Mouse (Mus musculus): ENCODE results near the gene Susd3. TPM values are rescaled to one million over a fixed set of nuclear protein-coding genes. Genes with fewer than 3 reads are reported as not detected.

Gene Susd3
- polyA plus RNA-seq, 1 experiment from 2014 or later = 2.2 TPM

- no peak overlapping the region for H3K9ac ChIP-seq (ENCODE audit: low read depth, low read length)
- peaks cover 35% of the 10 kb centered on the region for H3K36me3 ChIP-seq (ENCODE audit: control insufficient read depth, insufficient read depth, low read length)
- no peaks in the 10 kb centered on the region for H3K27me3 ChIP-seq (replicated peaks; ENCODE audit: control insufficient read depth, insufficient read depth, low read length)
- H3K27ac ChIP-seq (replicated peaks; ENCODE audit: low read depth, low read length) = no peak overlapping the region
- no peak overlapping the region for H3K4me2 ChIP-seq (ENCODE audit: low read depth, low read length)
- no peaks in the 10 kb centered on the region for H3K4me1 ChIP-seq (ENCODE audit: control insufficient read depth, insufficient read depth, low read length)
- ATAC-seq (ENCODE audit: low read depth) = no peak
- H3K4me3 ChIP-seq (ENCODE audit: low read depth, low read length) = no peak overlapping the region
- no peaks in the 10 kb centered on the region for H3K9me3 ChIP-seq (ENCODE audit: control insufficient read depth, low read length)
- DNase-seq (ENCODE audit: low spot score) = no peak
- 93% methylated on average over 7 of the region's 7 CpGs for WGBS
Measured at GRCm38 (mm10) chr13:49199891-49200290, 48.6 kb downstream of the Susd3 start.

GRCm38 (mm10) chr13:49198734-49199133 lies 49.8 kb downstream of the Susd3 start:
- DNase-seq (ENCODE audit: low spot score) = no peak
- no peak overlapping the region for H3K4me2 ChIP-seq (ENCODE audit: low read depth, low read length)
- H3K9me3 ChIP-seq (ENCODE audit: control insufficient read depth, low read length) = no peaks in the 10 kb centered on the region
- no peaks in the 10 kb centered on the region for H3K4me1 ChIP-seq (ENCODE audit: control insufficient read depth, insufficient read depth, low read length)
- H3K4me3 ChIP-seq (ENCODE audit: low read depth, low read length) = no peak overlapping the region
- no peak for ATAC-seq (ENCODE audit: low read depth)
- no peak overlapping the region for H3K9ac ChIP-seq (ENCODE audit: low read depth, low read length)
- no peaks in the 10 kb centered on the region for H3K27me3 ChIP-seq (replicated peaks; ENCODE audit: control insufficient read depth, insufficient read depth, low read length)
- 82% methylated on average over 9 of the region's 9 CpGs for whole genome bisulfite sequencing
- H3K27ac ChIP-seq (replicated peaks; ENCODE audit: low read depth, low read length) = no peak overlapping the region
- H3K36me3 ChIP-seq (ENCODE audit: control insufficient read depth, insufficient read depth, low read length) = peaks cover 33% of the 10 kb centered on the region

DNA sequence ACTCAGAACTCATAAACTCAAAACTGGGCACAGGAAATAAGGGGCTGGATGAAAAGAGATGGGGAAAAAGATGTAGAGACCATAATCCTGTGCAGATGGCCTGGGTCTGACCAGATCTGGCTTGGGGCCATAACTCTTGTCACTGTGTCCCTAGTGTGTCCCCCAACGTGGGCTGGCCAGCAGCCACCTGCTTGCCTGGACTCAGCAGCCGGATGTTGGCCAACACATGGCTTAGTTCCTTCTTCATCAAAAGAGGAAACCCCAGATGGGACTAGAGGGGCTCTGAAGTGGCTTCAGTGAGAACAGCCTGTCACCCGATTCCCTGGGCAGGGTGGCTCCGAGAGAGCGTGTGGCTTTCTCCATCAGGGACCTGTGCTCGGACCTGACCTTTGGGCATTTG lies 51.7 kb downstream of the Susd3 start:
- no peak for DNase-seq (ENCODE audit: low spot score)
- 67% methylated on average over 6 of the region's 6 CpGs for WGBS
- no peak overlapping the region for H3K4me2 ChIP-seq (ENCODE audit: low read depth, low read length)

GRCm38 (mm10) chr13:49196211-49196610 lies 52.3 kb downstream of the Susd3 start:
- WGBS = 87% methylated on average over 5 of the region's 5 CpGs
- H3K36me3 ChIP-seq (ENCODE audit: control insufficient read depth, insufficient read depth, low read length) = peaks cover 15% of the 10 kb centered on the region; the same call in 1 of the 2 replicates
- no peak overlapping the region for H3K9ac ChIP-seq (ENCODE audit: low read depth, low read length)
- no peak for ATAC-seq (ENCODE audit: low read depth)
- H3K4me1 ChIP-seq (ENCODE audit: control insufficient read depth, insufficient read depth, low read length) = peaks cover 7% of the 10 kb centered on the region; the same call in 1 of the 2 replicates
- no peak overlapping the region for H3K4me3 ChIP-seq (ENCODE audit: low read depth, low read length)
- no peaks in the 10 kb centered on the region for H3K27me3 ChIP-seq (replicated peaks; ENCODE audit: control insufficient read depth, insufficient read depth, low read length)
- H3K9me3 ChIP-seq (ENCODE audit: control insufficient read depth, low read length) = no peaks in the 10 kb centered on the region
- no peak overlapping the region for H3K27ac ChIP-seq (replicated peaks; ENCODE audit: low read depth, low read length)
- DNase-seq (ENCODE audit: low spot score) = no peak
- no peak overlapping the region for H3K4me2 ChIP-seq (ENCODE audit: low read depth, low read length)

More for the DNA sequence above, 51.7 kb downstream of the Susd3 start:
- Histone ChIP-seq H3K27me3 (replicated peaks; ENCODE audit: control insufficient read depth, insufficient read depth, low read length) (no peaks in the 10 kb centered on the region), H3K27ac (replicated peaks; ENCODE audit: low read depth, low read length) (no peak overlapping the region), H3K9me3 (ENCODE audit: control insufficient read depth, low read length) (no peaks in the 10 kb centered on the region), H3K4me1 (ENCODE audit: control insufficient read depth, insufficient read depth, low read length) (peaks cover 1% of the 10 kb centered on the region; the same call in 1 of the 2 replicates), H3K9ac (ENCODE audit: low read depth, low read length) (no peak overlapping the region), H3K4me3 (ENCODE audit: low read depth, low read length) (no peak overlapping the region), H3K36me3 (ENCODE audit: control insufficient read depth, insufficient read depth, low read length) (peaks cover 15% of the 10 kb centered on the region; the same call in 1 of the 2 replicates)
- ATAC-seq (ENCODE audit: low read depth) = no peak

- H3K4me1 ChIP-seq (ENCODE audit: control insufficient read depth, insufficient read depth, low read length) = peaks cover 13% of the 10 kb centered on the region; the same call in 1 of the 2 replicates
Measured at GRCm38 (mm10) chr13:49195651-49196050, 52.9 kb downstream of the Susd3 start.

GRCm38 (mm10) chr13:49194811-49195210 lies 53.7 kb downstream of the Susd3 start:
- Histone ChIP-seq H3K36me3 (ENCODE audit: control insufficient read depth, insufficient read depth, low read length) (peaks cover 15% of the 10 kb centered on the region; the same call in 1 of the 2 replicates), H3K4me1 (ENCODE audit: control insufficient read depth, insufficient read depth, low read length) (peaks cover 14% of the 10 kb centered on the region; the same call in 1 of the 2 replicates), H3K4me3 (ENCODE audit: low read depth, low read length) (no peak overlapping the region), H3K9me3 (ENCODE audit: control insufficient read depth, low read length) (no peaks in the 10 kb centered on the region), H3K4me2 (ENCODE audit: low read depth, low read length) (no peak overlapping the region), H3K9ac (ENCODE audit: low read depth, low read length) (no peak overlapping the region), H3K27me3 (replicated peaks; ENCODE audit: control insufficient read depth, insufficient read depth, low read length) (no peaks in the 10 kb centered on the region), H3K27ac (replicated peaks; ENCODE audit: low read depth, low read length) (no peak overlapping the region)
- ATAC-seq (ENCODE audit: low read depth) (no peak), DNase-seq (ENCODE audit: low spot score) (no peak)
- WGBS = 96% methylated on average over 13 of the region's 13 CpGs

More at GRCm38 (mm10) chr13:49195651-49196050, 52.9 kb downstream of the Susd3 start:
- Histone ChIP-seq H3K4me2 (ENCODE audit: low read depth, low read length) (no peak overlapping the region), H3K9ac (ENCODE audit: low read depth, low read length) (no peak overlapping the region), H3K27ac (replicated peaks; ENCODE audit: low read depth, low read length) (no peak overlapping the region), H3K27me3 (replicated peaks; ENCODE audit: control insufficient read depth, insufficient read depth, low read length) (no peaks in the 10 kb centered on the region), H3K36me3 (ENCODE audit: control insufficient read depth, insufficient read depth, low read length) (peaks cover 15% of the 10 kb centered on the region; the same call in 1 of the 2 replicates), H3K4me3 (ENCODE audit: low read depth, low read length) (no peak overlapping the region), H3K9me3 (ENCODE audit: control insufficient read depth, low read length) (no peaks in the 10 kb centered on the region)
- DNase-seq (ENCODE audit: low spot score) = no peak
- 92% methylated on average over 7 of the region's 7 CpGs for WGBS
- ATAC-seq (ENCODE audit: low read depth) = no peak

- no peak overlapping the region for H3K4me2 ChIP-seq (ENCODE audit: low read depth, low read length)
- no peak for ATAC-seq (ENCODE audit: low read depth)
- no peaks in the 10 kb centered on the region for H3K9me3 ChIP-seq (ENCODE audit: control insufficient read depth, low read length)
- peaks cover 16% of the 10 kb centered on the region for H3K4me1 ChIP-seq (ENCODE audit: control insufficient read depth, insufficient read depth, low read length)
- H3K36me3 ChIP-seq (ENCODE audit: control insufficient read depth, insufficient read depth, low read length) = peaks cover 15% of the 10 kb centered on the region; the same call in 1 of the 2 replicates
- H3K27me3 ChIP-seq (replicated peaks; ENCODE audit: control insufficient read depth, insufficient read depth, low read length) = no peaks in the 10 kb centered on the region
- WGBS = 95% methylated on average over 16 of the region's 17 CpGs
- DNase-seq (ENCODE audit: low spot score) = no peak
- no peak overlapping the region for H3K9ac ChIP-seq (ENCODE audit: low read depth, low read length)
- no peak overlapping the region for H3K4me3 ChIP-seq (ENCODE audit: low read depth, low read length)
- no peak overlapping the region for H3K27ac ChIP-seq (replicated peaks; ENCODE audit: low read depth, low read length)
Measured at GRCm38 (mm10) chr13:49193650-49194049, 54.9 kb downstream of the Susd3 start.

DNA sequence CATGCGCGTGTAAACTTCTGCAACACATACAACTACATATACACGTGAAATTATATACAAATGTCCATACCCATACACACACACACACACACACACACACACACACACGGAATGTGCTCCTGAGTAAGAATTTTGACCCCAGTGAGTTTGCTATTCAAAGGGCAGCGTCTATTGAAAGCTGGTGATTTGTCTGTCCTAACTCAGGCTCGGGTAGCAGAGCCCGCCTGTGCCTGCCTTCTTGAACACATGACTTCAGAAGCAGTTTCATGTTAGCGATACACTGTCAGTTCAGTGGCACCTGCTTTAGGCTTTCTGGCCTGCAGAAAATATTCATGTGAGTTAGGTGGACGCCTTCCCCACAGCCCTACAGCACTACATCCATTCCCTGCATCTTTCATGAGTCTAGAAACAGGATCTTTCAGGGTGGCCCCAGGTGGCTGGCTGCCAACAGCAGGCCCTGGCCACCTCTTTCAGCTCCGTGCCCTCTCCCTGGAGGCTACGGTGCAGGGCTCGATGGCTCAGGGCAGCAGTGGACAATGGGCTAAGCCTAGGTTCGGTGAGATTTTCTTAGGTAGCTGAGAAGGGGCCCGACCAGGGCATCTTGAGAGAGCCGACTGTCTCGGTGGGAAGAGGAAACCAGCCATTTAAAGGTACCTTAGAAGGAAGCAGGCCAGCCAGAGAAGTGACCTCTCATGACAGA lies 56.2 kb downstream of the Susd3 start:
- Histone ChIP-seq H3K27ac (replicated peaks; ENCODE audit: low read depth, low read length) (no peak overlapping the region), H3K9ac (ENCODE audit: low read depth, low read length) (no peak overlapping the region; the same call in 1 of the 2 replicates), H3K4me1 (ENCODE audit: control insufficient read depth, insufficient read depth, low read length) (peaks cover 24% of the 10 kb centered on the region), H3K36me3 (ENCODE audit: control insufficient read depth, insufficient read depth, low read length) (peaks cover 15% of the 10 kb centered on the region; the same call in 1 of the 2 replicates), H3K9me3 (ENCODE audit: control insufficient read depth, low read length) (no peaks in the 10 kb centered on the region), H3K4me2 (ENCODE audit: low read depth, low read length) (no peak overlapping the region), H3K4me3 (ENCODE audit: low read depth, low read length) (no peak overlapping the region), H3K27me3 (replicated peaks; ENCODE audit: control insufficient read depth, insufficient read depth, low read length) (no peaks in the 10 kb centered on the region)
- DNase-seq (ENCODE audit: low spot score) (no peak), ATAC-seq (ENCODE audit: low read depth) (no peak)
- WGBS = 68% methylated on average over 16 of the region's 16 CpGs

- Histone ChIP-seq H3K27me3 (replicated peaks; ENCODE audit: control insufficient read depth, insufficient read depth, low read length) (no peaks in the 10 kb centered on the region), H3K4me3 (ENCODE audit: low read depth, low read length) (no peak overlapping the region), H3K4me1 (ENCODE audit: control insufficient read depth, insufficient read depth, low read length) (peaks cover 29% of the 10 kb centered on the region), H3K9me3 (ENCODE audit: control insufficient read depth, low read length) (no peaks in the 10 kb centered on the region), H3K9ac (ENCODE audit: low read depth, low read length) (peak overlapping the region; percentile 19; the same call in 1 of the 2 replicates), H3K27ac (replicated peaks; ENCODE audit: low read depth, low read length) (no peak overlapping the region), H3K4me2 (ENCODE audit: low read depth, low read length) (no peak overlapping the region), H3K36me3 (ENCODE audit: control insufficient read depth, insufficient read depth, low read length) (peaks cover 15% of the 10 kb centered on the region; the same call in 1 of the 2 replicates)
- ATAC-seq (ENCODE audit: low read depth) (no peak), DNase-seq (ENCODE audit: low spot score) (no peak)
- WGBS = 60% methylated on average over 5 of the region's 5 CpGs
Measured at GRCm38 (mm10) chr13:49191673-49192035, 56.9 kb downstream of the Susd3 start.
